Mouse (Mus musculus): Measurements from ENCODE around the gene Polr1e.
"Not testable (repeated sequence)": the region's sequence is repeated elsewhere in the genome, so short reads cannot be mapped to it uniquely, and the experiment has no call there.

The Polr1e gene

DNA sequence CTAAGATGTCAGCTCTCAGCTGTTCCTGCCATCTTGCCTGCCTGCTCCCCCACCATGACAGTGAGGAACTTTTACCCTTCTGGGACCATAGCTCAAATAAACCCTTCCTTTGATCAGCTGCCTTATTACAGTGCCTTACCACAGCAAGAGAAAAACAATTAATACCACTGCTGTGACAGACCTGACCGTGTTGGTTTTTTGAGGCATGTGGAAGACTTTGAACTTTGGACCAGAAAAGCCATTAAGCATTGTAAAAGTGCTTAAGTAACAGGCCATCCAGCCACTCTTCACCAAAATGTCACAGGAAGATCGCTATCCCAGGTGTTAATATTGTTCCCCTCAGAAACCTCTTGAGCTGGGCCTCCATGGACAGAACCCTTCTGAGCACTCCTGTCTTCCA is 46.2 kb downstream of the Polr1e start:
- DNase-seq = no peak

DNA sequence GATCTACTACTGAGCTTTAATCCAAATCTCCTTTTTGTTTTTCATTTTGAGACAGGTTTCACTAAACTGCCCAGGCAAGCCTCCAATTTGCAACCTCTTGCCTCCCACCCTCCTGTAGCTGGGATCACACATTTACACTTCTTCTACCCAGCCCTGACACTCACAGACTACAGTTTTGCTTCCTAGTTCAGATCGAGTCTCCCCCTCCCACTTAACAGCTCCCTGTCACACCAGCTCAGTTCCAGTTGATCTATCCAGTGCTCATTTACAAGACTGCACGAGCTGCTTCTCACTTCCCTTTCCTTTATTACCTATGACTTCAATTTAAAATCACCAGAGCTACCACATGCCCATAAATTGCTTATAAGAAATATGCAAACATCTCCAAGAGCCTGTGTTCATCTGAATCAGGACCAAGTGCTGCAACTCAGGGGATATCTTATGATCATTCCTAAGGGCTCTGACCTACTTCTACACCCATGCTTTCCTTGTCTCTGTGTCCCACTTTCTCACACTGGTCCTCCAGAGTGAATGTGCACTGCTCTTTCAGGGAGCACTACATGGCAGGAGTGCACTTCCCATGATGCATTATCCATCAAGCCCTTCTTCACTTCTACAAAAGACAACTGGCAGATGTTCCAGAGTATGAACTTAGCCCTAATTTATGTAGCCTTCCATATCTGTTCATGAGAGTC is 47.8 kb downstream of the Polr1e start:
- DNase-seq = no peak

DNA sequence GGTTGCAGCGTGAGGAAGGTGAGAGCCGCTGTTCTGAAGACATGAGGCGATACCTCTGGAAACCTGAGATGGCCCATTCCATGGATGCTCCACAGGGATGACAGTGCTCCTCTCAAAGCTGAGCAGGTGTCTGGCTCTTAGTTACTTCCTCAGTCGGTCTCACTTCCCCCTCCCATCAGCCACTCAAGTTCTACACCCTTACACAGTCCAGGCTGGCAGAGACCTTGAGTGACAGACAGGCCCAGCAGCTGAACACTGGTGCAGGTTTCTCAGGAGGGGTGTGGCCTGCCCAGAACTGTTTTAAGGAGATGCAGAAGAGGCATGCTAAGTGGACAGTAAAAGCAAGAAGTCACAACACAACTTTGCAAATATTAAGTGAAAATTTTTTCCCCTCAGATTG is 49.4 kb downstream of the Polr1e start:
- DNase-seq = no peak

DNA sequence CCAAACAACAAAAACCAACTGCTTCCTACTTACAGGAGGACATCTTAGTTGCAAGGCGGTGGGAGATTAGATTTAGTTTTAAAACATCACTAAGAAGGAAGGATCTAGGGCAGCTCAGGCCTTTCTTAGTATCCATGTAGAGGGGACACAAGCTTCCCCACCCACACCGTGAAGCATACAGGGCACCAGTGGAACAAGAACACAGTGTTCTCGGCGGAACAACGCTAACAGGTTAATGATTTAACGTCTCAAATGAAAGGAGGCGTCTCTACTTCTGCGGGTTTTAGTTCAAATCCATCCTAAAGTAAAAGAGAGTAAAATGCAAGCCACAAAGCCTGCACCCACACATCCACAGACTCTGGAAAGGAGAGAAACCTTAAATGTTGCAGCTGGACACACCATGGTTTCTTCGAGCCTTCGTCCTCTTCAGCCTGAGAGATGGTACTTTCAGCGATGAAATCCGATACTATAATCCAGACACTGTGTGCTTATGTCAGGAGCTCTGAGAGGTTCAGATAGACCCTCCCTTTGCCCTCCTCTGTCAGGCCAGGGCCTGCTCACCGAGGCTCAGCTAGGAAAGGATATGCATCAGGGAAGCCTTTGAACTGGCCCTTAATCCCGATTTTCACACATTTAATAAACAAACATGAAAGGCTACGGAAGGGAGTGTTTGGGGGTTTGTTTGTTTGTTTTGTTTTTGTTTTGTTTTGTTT is 54.0 kb downstream of the Polr1e start:
- DNase-seq = no peak

DNA sequence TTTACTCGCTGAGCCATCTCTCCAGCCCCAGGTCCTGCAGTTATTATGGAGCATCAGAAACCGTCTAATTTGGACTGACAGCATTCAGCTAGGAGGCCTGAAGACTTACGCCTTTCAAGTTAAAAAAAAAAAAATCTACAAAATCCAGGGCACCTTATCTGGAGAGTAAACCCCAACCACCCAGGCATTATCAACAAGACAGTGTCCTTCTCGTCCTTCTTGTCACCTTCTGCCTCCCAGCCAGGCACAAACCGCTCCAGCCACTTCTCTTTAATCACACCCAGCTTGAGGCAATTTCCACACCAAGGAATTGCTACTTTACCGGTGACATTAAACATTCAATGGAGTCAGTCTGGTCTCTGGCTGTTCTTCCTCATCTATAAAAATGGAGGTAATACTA is 55.2 kb downstream of the Polr1e start:
- DNase-seq = no peak

DNA sequence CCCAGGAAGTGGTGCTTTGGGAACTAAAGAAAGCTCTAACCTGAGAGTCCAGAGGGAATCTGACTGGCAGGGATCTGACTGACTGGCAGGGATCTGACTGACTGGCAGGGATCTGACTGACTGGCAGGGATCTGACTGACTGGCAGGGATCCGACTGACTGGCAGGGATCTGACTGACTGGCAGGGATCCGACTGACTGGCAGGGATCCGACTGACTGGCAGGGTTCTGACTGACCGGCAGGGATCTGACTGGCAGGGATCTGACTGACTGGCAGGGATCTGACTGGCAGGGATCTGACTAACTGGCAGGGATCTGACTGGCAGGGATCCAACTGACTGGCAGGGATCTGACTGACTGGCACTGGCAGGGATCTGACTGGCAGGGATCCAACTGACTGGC is 62.7 kb downstream of the Polr1e start:
- DNase-seq = not testable (repeated sequence)

DNA sequence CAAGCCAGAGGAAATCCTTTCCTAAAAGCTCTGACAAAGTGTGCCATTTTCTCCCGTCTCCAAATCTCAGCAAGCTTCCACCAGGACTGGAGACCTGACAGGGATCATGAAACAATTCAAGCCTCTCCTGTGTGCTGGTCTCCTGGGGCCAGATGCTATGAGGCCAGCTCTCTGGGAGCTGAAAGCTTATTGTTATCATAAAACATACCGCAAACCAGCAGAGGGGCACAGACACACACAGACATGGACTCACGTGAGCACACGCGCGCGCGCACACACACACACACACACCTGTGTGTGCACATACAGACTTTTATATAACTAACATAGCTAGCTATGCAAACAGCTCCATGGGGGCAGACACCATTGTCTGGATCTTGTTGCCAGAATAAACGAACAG is 64.6 kb downstream of the Polr1e start:
- DNase-seq = no peak

DNA sequence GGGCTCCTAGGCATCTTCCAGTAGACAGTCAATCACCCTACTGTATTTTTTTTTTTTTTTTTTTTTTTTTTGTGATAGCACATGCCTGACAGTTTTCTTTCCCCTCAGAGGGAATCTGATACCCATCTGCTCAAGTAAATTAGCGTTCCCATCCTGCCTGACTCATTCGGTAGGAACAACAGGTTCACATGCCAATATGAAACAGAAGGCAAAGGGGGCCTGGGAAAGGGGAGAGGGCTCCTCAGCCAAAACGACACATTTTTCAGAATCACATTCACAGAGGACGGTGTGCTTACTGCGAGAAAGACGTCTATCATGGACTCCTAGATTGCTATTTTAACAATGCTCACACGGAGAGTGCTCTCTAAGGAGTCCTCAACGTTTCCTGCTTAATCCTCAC is 65.1 kb downstream of the Polr1e start:
- DNase-seq = no peak

DNA sequence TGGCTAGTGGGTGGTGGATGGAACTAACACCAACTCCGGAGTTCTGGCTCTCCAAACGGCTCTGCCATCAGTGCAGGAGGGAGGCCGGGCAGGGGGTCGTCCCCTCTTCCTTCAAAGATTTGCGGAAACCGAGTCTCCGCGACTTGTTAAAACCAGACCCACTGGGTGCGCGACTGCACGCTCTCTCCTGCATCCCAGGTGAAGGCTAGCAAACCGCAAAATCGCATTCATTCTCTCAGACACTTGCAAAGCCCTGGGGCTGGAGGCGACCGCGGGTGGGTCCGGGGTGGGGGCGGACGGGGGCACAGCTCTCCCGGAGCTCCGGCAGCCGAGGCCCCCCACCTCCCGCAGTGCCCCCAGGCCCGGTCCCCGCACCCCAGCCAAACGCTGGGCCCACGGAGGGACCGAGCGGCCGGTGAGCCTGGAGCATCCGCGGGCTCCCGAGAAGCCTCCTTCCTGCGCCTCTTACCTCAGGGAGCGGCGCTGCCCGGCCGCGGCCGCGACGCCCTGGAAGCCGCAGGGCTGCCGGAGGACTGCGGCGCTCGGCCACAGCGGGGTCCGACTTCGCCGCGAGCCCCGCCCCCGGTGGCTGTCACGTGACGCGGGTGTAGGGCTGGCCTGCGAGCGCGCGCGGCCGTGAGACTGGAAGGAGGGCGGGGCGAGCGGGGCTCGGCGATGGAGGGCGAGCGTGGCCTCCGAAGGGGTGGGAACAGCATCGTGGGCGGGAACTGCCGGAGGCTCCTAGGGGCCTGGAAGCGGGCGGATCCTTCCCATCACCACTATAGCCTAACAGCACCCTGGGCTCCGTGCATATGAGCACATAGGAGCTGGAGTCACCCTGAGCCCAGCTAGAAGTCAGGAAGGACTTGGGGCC is 65.9 kb downstream of the Polr1e start, which contains the start of gene Fbxo10:
Fbxo10 (minus strand) TSS at position 584 of the 874 bp plus-strand sequence.
- DNase-seq = peak; percentile 91

DNA sequence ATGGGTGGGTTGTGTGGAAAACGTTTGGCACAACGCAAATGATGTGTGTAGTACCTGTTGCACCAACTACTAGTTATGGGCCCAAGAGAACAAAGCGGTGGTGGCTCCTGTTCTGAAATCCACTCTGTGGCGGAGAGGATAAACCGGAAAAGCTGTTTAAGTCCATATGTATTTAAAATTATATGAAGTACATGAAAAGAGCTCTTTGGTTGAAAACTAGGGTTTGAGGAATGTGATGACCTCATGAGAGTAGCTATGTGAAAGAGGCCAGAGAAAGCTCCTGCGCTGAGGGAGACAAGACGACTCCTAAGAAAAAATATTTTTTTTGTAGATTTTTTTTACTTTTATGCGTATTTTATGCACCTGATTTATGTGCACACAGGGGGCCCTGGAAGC is 66.5 kb downstream of the Polr1e start:
- no peak for DNase-seq

All from thymus, postnatal 4 days (tissue).